Comparison of ENCODE assay signal across 19 mouse cellular contexts in the genomic region with DNA sequence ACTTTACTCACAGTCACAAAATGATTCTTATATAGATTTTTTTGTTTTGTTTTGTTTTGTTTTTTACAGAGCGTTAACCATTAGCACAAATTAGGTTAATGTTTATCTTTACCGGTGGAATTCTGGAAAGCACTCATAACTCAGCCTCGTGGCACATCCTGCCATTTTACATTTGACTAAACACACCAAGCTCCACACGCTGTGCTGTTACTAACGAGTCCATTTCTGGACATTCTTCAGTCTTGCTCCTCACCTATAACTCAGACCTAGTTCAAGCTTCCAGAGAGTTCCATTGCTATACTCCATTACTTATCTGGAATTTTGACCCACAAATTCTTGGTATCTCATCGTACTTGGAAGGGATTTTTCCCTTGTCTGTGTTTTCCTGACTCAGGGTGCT.
DNase-seq lines count a peak whose midpoint lies in the region; ATAC-seq and TF ChIP-seq lines count a peak whose summit lies in the region.
"Had no signal": no experiment of that assay in that cellular context is flagged by ENCODE, and none has a peak within 500 bp of the region (broad histone marks: within the 10 kb centered on the region; RNA-seq: fewer than 3 reads in every experiment).

No protein-coding gene starts in this region.

- H3K27me3 ChIP-seq in kidney, adult 2 months (replicated peaks; ENCODE audit: control insufficient read depth, insufficient read depth, low read length): no peaks in the 10 kb centered on the region
- H3K27me3 ChIP-seq in kidney, embryonic 16.5 days (ENCODE audit: insufficient read depth, low read length): no peaks in the 10 kb centered on the region
- H3K27me3 ChIP-seq in hindbrain, embryonic 11.5 days (ENCODE audit: control insufficient read depth, insufficient read depth, low read length): no peaks in the 10 kb centered on the region
- H3K27me3 ChIP-seq: embryonic facial prominence, embryonic 12.5 days; forebrain, embryonic 13.5 days; forebrain, embryonic 15.5 days had no signal

- 29% methylated on average over 6 of the region's 6 CpGs for WGBS in kidney, adult 2 months
- 61% methylated on average over 6 of the region's 6 CpGs for WGBS in kidney, embryonic 16.5 days
- WGBS in hindbrain, embryonic 11.5 days: 92% methylated on average over 6 of the region's 6 CpGs

- H3K9me3 ChIP-seq in kidney, embryonic 16.5 days (ENCODE audit: low read length): no peaks in the 10 kb centered on the region
- no peaks in the 10 kb centered on the region for H3K9me3 ChIP-seq in hindbrain, embryonic 11.5 days (ENCODE audit: control insufficient read depth, low read length)
- H3K9me3 ChIP-seq: embryonic facial prominence, embryonic 10.5 days; embryonic facial prominence, embryonic 12.5 days; forebrain, embryonic 13.5 days; forebrain, embryonic 15.5 days had no signal

- no peak for TF ChIP-seq POLR2A in kidney, adult 2 months (IDR thresholded peaks at IDR 0.05; ENCODE audit: low read depth, low read length)

- no peak for TF ChIP-seq CTCF in kidney, adult 2 months (conservative IDR thresholded peaks at IDR 0.05; ENCODE audit: insufficient read depth, insufficient read length, low read depth, low read length)

- H3K27ac ChIP-seq in kidney, adult 2 months (ENCODE audit: insufficient read depth, low read depth, low read length): peak overlapping the region; percentile 27; the same call in 1 of the 2 replicates
- no peak overlapping the region for H3K27ac ChIP-seq in kidney, embryonic 16.5 days (ENCODE audit: low read length)
- H3K27ac ChIP-seq in hindbrain, embryonic 11.5 days (ENCODE audit: low read depth, low read length): no peak overlapping the region
- H3K27ac ChIP-seq: embryonic facial prominence, embryonic 10.5 days; embryonic facial prominence, embryonic 12.5 days; forebrain, embryonic 13.5 days; forebrain, embryonic 15.5 days had no signal

- no peak for ATAC-seq in kidney, embryonic 16.5 days (ENCODE audit: low FRiP score, low TSS enrichment)
- ATAC-seq in hindbrain, embryonic 11.5 days (ENCODE audit: low FRiP score): no peak
- ATAC-seq: activated CD4-positive, CD25-positive, alpha-beta regulatory T cell, adult 4 months; forebrain, embryonic 13.5 days; forebrain, embryonic 15.5 days; forebrain, postnatal 0 days had no signal

- H3K4me2 ChIP-seq in kidney, embryonic 16.5 days (replicated peaks; ENCODE audit: low read depth, low read length): no peak overlapping the region
- no peak overlapping the region for H3K4me2 ChIP-seq in hindbrain, embryonic 11.5 days (replicated peaks; ENCODE audit: low read depth, low read length)
- H3K4me2 ChIP-seq: embryonic facial prominence, embryonic 12.5 days; forebrain, embryonic 13.5 days; forebrain, embryonic 15.5 days had no signal

- no peak overlapping the region for H3K9ac ChIP-seq in kidney, embryonic 16.5 days (replicated peaks; ENCODE audit: low read length)
- no peak overlapping the region for H3K9ac ChIP-seq in hindbrain, embryonic 11.5 days (ENCODE audit: low read depth, low read length)
- H3K9ac ChIP-seq: embryonic facial prominence, embryonic 12.5 days; forebrain, embryonic 13.5 days; forebrain, embryonic 15.5 days; forebrain, postnatal 0 days had no signal

- peaks cover 12% of the 10 kb centered on the region for H3K4me1 ChIP-seq in kidney, adult 2 months (ENCODE audit: control insufficient read depth, insufficient read depth, low read length)
- H3K4me1 ChIP-seq in kidney, embryonic 16.5 days (ENCODE audit: insufficient read depth, low read length): 0 out of 2 replicates have a peak, but pooled peaks cover 3% of the 10 kb centered on the region
- H3K4me1 ChIP-seq in hindbrain, embryonic 11.5 days (replicated peaks; ENCODE audit: control insufficient read depth, insufficient read depth, low read length): no peaks in the 10 kb centered on the region
- H3K4me1 ChIP-seq: embryonic facial prominence, embryonic 10.5 days; embryonic facial prominence, embryonic 12.5 days; forebrain, embryonic 13.5 days; forebrain, embryonic 15.5 days had no signal

- H3K36me3 ChIP-seq in kidney, adult 2 months (ENCODE audit: control insufficient read depth, insufficient read depth, low read length): no peaks in the 10 kb centered on the region
- H3K36me3 ChIP-seq in kidney, embryonic 16.5 days (ENCODE audit: insufficient read depth, low read length): peaks cover 15% of the 10 kb centered on the region
- H3K36me3 ChIP-seq in hindbrain, embryonic 11.5 days (ENCODE audit: control insufficient read depth, insufficient read depth, low read length): no peaks in the 10 kb centered on the region

- no peak overlapping the region for H3K4me3 ChIP-seq in kidney, adult 2 months (ENCODE audit: insufficient read depth, low read depth, low read length)
- H3K4me3 ChIP-seq in kidney, embryonic 16.5 days (ENCODE audit: low read length): no peak overlapping the region
- no peak overlapping the region for H3K4me3 ChIP-seq in hindbrain, embryonic 11.5 days (ENCODE audit: low read depth, low read length)
- H3K4me3 ChIP-seq: embryonic facial prominence, embryonic 10.5 days; embryonic facial prominence, embryonic 12.5 days; forebrain, embryonic 13.5 days; forebrain, embryonic 15.5 days had no signal

- DNase-seq in kidney, adult 2 months: peak; percentile 56
- no peak for DNase-seq in kidney, adult 11 months
- DNase-seq in kidney, postnatal 36 days: peak; percentile 13 to 25
- no peak for DNase-seq in hindbrain, embryonic 11.5 days (ENCODE audit: low spot score)
- DNase-seq: adrenal gland, adult 8-10 months; adrenal gland, postnatal 14 days; adrenal gland, postnatal 36 days; cerebellum, adult 11-12 months; cerebellum, adult 2 months; cerebellum, adult 9-10 months; cerebellum, postnatal 10 days; cerebellum, postnatal 25 days; forebrain, postnatal 0 days had no signal

Comparison
In these comparisons a context has a peak if more than half of its experiments do, and no peak if none do; other contexts are left out.
1. DNase-seq: peak in kidney, adult 2 months (single experiment) and kidney, postnatal 36 days (2 of 2); none in kidney, adult 11 months (single experiment) and hindbrain, embryonic 11.5 days (single experiment).